Mouse (Mus musculus): ENCODE measurements around the gene Gm17349. TPM values are rescaled to one million over a fixed set of nuclear protein-coding genes. Genes with fewer than 3 reads are reported as not detected.
"Not testable (repeated sequence)": the region's sequence is repeated elsewhere in the genome, so short reads cannot be mapped to it uniquely, and the experiment has no call there.

Gene Gm17349
- not detected in 2 replicates for total RNA-seq (2015)
- not detected in 2 replicates for total RNA-seq (2017)

- ATAC-seq (ENCODE audit: poor library complexity, severe bottlenecking) = peak; percentile 51
Observed at GRCm38 (mm10) chr15:99705440-99706048, at the start of gene Gm17349. Gene Gm17349, minus strand, starts transcription at chr15:99705490.

- ATAC-seq (ENCODE audit: poor library complexity, severe bottlenecking) = no peak
Observed at GRCm38 (mm10) chr15:99754204-99754603, 48.9 kb upstream of the Gm17349 start.

- no peak for ATAC-seq (ENCODE audit: poor library complexity, severe bottlenecking)
Observed at GRCm38 (mm10) chr15:99740229-99740628, 34.9 kb upstream of the Gm17349 start.

GRCm38 (mm10) chr15:99736675-99737074 is 31.4 kb upstream of the Gm17349 start:
- no peak for ATAC-seq (ENCODE audit: poor library complexity, severe bottlenecking)

GRCm38 (mm10) chr15:99735631-99736030 is 30.3 kb upstream of the Gm17349 start:
- no peak for ATAC-seq (ENCODE audit: poor library complexity, severe bottlenecking)

- no peak for ATAC-seq (ENCODE audit: poor library complexity, severe bottlenecking)
Observed at GRCm38 (mm10) chr15:99733186-99733585, 27.9 kb upstream of the Gm17349 start.

- no peak for ATAC-seq (ENCODE audit: poor library complexity, severe bottlenecking)
Observed at GRCm38 (mm10) chr15:99731678-99732077, 26.4 kb upstream of the Gm17349 start.

- no peak for ATAC-seq (ENCODE audit: poor library complexity, severe bottlenecking)
Observed at GRCm38 (mm10) chr15:99731167-99731566, 25.9 kb upstream of the Gm17349 start.

GRCm38 (mm10) chr15:99729056-99729783 is 23.9 kb upstream of the Gm17349 start:
- ATAC-seq (ENCODE audit: poor library complexity, severe bottlenecking) = no peak

- no peak for ATAC-seq (ENCODE audit: poor library complexity, severe bottlenecking)
Observed at GRCm38 (mm10) chr15:99728211-99728610, 22.9 kb upstream of the Gm17349 start.

GRCm38 (mm10) chr15:99727525-99727924 is 22.2 kb upstream of the Gm17349 start:
- ATAC-seq (ENCODE audit: poor library complexity, severe bottlenecking) = no peak

GRCm38 (mm10) chr15:99727039-99727438 is 21.7 kb upstream of the Gm17349 start:
- ATAC-seq (ENCODE audit: poor library complexity, severe bottlenecking) = not testable (repeated sequence)

- no peak for ATAC-seq (ENCODE audit: poor library complexity, severe bottlenecking)
Observed at GRCm38 (mm10) chr15:99726549-99726948, 21.3 kb upstream of the Gm17349 start.

GRCm38 (mm10) chr15:99725341-99726155 is 20.3 kb upstream of the Gm17349 start, which contains the start of gene Cox14:
Gene Cox14, plus strand, starts transcription at chr15:99725618.
- ATAC-seq (ENCODE audit: poor library complexity, severe bottlenecking) = peak; percentile 87

- no peak for ATAC-seq (ENCODE audit: poor library complexity, severe bottlenecking)
Observed at GRCm38 (mm10) chr15:99724292-99725021, 19.2 kb upstream of the Gm17349 start.

GRCm38 (mm10) chr15:99723515-99724291 is 18.4 kb upstream of the Gm17349 start:
- ATAC-seq (ENCODE audit: poor library complexity, severe bottlenecking) = peak; percentile 28

GRCm38 (mm10) chr15:99723120-99723514 is 17.8 kb upstream of the Gm17349 start:
- no peak for ATAC-seq (ENCODE audit: poor library complexity, severe bottlenecking)

GRCm38 (mm10) chr15:99721921-99722743 is 16.8 kb upstream of the Gm17349 start:
- ATAC-seq (ENCODE audit: poor library complexity, severe bottlenecking) = no peak

GRCm38 (mm10) chr15:99719865-99720264 is 14.6 kb upstream of the Gm17349 start:
- no peak for ATAC-seq (ENCODE audit: poor library complexity, severe bottlenecking)
